Mouse (Mus musculus): Measurements from ENCODE around the gene Mpped2.
A peak's percentile ranks its signal among the peaks of the same experiment; 100 is the strongest.

- TF ChIP-seq EP300 (optimal IDR thresholded peaks at IDR 0.05): peak; percentile 25
- TF ChIP-seq CTCF (IDR thresholded peaks at IDR 0.05; ENCODE audit: low read depth): no peak
Measured at GRCm38 (mm10) chr2:106889297-106890000, 196.4 kb downstream of the Mpped2 start.
